Mouse (Mus musculus) liver, embryonic 14 days (tissue): ENCODE results near the gene Rpusd2. TPM values are rescaled to one million over a fixed set of nuclear protein-coding genes. Genes with fewer than 3 reads are reported as not detected.

ENCODE experiments used
- polyA plus RNA-seq: library from polyadenylated mRNA; depleted of rRNA; stranded (reverse); fragments of >200 nt; gene quantifications from 2 replicates; pipeline ENCODE4 v1.2.3, GENCODE M21; 2012; rRNA removed

Gene Rpusd2
- 3.6 and 4.3 TPM in 2 replicates for polyA plus RNA-seq

DNA sequence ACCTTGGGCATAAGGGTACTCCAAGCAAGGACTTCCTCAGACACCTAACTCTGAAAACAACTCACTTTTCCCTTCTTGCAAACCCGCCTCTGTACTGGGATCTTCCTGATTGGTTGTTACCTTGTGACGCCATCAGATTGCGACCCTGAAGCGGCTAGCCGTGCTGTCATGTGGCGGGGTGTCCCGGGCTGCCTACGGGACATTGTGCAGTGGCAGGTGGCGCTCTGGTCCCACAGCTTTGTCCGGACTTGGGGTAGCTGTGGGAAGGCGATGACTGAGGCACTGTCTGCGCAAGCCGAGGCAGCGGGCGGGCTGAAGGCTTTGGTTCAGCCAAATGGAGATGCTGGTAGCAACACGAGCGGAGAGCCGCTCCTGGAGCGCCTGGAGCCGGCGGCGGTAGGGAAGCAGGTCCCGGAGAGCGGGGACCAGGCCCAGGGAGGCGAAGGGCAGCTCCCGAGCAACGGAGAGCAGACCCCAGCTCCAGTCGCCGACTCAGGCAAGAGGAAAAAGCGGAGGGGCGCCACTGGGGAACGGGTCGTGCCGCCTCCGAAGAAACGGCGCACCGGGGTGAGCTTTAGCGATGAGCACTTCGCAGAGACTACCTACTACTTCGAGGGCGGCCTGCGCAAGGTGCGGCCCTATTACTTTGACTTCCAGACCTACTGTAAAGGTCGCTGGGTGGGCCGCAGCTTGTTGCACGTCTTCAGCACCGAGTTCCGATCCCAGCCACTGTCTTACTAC, at the start of gene Rpusd2:
Rpusd2 (plus strand) TSS at position 135 of the 741 bp plus-strand sequence.

DNA sequence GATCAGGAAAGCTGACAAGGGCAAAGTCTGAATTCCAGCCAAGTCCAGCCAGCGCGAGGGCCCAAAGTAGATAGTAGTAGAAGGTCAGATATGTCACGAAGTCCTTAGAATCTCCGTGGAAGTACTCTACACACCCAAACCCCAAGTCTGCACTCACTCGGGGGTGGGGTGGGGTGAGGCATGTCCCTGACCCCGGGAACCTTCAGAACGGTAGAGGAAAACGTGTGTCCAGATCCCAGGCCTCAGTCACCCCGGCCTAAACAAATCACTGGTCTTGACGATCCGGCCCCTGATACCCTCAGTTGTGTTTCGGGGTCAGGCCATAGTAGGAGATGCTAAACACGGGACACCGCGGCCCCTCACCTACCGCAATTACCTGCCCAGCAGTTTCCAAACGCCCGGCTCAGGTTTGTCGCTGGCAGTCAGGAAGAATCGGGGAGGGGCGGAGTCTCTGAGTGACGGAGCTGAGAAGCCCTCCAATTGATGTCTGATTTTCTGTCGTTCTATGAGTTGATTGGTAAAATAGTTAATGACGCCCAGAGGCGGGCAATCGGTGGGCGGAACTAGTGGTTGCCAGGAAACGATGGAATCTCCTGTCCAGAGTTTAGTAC, 5.5 kb upstream of the Rpusd2 start, which contains the start of gene Ccdc32:
Ccdc32 (minus strand) TSS at position 453 of the 611 bp plus-strand sequence.

DNA sequence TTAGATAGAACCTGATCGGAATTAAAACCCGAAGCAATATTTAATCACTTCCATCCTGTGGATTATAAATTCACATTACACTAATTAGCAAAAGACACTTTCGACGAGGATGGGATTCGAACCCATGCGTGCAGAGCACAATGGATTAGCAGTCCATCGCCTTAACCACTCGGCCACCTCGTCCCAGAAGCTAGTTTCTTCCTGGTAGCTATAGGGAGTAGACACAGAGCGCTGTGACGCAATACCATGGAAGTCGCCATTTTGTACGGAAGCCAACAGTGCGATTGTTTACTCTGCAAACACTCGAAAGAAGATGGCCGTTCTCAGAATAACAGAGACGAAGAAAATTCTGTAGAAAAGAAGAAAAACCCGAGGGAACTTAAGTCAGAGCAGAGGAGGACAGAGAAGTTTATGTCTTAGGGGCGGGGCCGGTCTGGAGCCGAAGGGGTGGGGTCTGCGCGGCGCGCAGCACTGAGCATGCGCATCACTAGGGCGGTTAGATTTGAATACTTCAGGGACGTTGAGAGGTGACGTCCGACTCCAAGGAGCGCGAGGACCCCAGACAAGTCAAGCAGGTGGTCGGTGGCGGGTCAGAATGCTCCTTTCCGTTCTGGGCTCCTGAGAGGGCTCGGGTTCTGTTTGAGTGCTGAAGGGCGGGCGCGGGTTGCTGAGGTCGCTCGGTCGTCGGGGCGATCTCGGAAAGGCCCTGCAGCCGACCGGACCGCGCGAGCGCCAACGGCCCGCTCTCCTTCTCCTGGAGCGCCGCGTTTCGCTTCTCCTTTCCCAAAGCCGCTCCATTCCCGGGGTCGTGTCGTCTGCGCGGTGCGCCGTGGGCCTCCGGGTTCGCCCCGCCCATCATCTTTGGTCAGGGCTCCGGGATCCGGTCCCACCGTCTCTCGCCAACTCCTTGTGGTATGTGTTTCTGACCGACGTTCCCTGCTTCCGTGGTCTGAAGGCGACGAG, 12.3 kb downstream of the Rpusd2 start, which contains the start of gene Knl1:
Knl1 (plus strand) TSS at position 471 of the 963 bp plus-strand sequence.

Other genes with a start within 250 kb of the Rpusd2 start
- gene Knstrn, start 220.8 kb upstream of the Rpusd2 start, polyA plus RNA-seq = 53.8 and 63.8 TPM in 2 replicates
- gene Ivd, start 172.8 kb upstream of the Rpusd2 start, polyA plus RNA-seq = 22.6 and 25.5 TPM in 2 replicates
- 4.4 and 5.5 TPM in 2 replicates for gene Bahd1, start 134.4 kb upstream of the Rpusd2 start, polyA plus RNA-seq
- gene Chst14, start 108.3 kb upstream of the Rpusd2 start, polyA plus RNA-seq = 3.5 TPM in 2 replicates
- gene Ccdc32, start 5.4 kb upstream of the Rpusd2 start, polyA plus RNA-seq = 6.7 and 7.8 TPM in 2 replicates
- 7.4 and 8.3 TPM in 2 replicates for gene Knl1, start 12.3 kb downstream of the Rpusd2 start, polyA plus RNA-seq
- gene Rad51, start 78.0 kb downstream of the Rpusd2 start, polyA plus RNA-seq = 24.9 and 28.9 TPM in 2 replicates
- 21.8 and 25.6 TPM in 2 replicates for gene Rmdn3, start 122.2 kb downstream of the Rpusd2 start, polyA plus RNA-seq
- 32.2 and 36.7 TPM in 2 replicates for gene Gchfr, start 133.0 kb downstream of the Rpusd2 start, polyA plus RNA-seq
- gene Gm14137, start 139.7 kb downstream of the Rpusd2 start, polyA plus RNA-seq = 0.01 TPM in 2 replicates
- 14.0 and 16.3 TPM in 2 replicates for gene Zfyve19, start 173.8 kb downstream of the Rpusd2 start, polyA plus RNA-seq
- gene Dnajc17, start 174.0 kb downstream of the Rpusd2 start, polyA plus RNA-seq = 11.1 and 13.4 TPM in 2 replicates
- gene Ppp1r14d, start 195.1 kb downstream of the Rpusd2 start, polyA plus RNA-seq = not detected in 2 replicates
- gene Spint1, start 202.6 kb downstream of the Rpusd2 start, polyA plus RNA-seq = 0.16 and 0.31 TPM in 2 replicates
- gene Rhov, start 236.5 kb downstream of the Rpusd2 start, polyA plus RNA-seq = 0.03 and 0.06 TPM in 2 replicates